Mouse (Mus musculus) heart, adult 2 months (tissue): Measurements from ENCODE around the gene Cacna1b.

Experiments used
- CTCF ChIP-seq: fragments of 200-600 bp; IDR thresholded peaks from 2 replicates; pipeline ENCODE4 v1.8.1; 2022; ENCODE audit warnings: antibody characterized with exemption, mild to moderate bottlenecking, moderate library complexity
- POLR2A ChIP-seq: fragments of 200-500 bp; IDR thresholded peaks from 2 replicates; pipeline ENCODE4 v1.6.1; 2011; ENCODE audit warnings: mild to moderate bottlenecking, low read depth, low read length, control low read depth; ENCODE audit not compliant: insufficient read depth

GRCm38 (mm10) chr2:24680731-24681130 is 82.2 kb downstream of the Cacna1b start:
- no peak for TF ChIP-seq POLR2A
- TF ChIP-seq CTCF = no peak
